Mouse (Mus musculus) adrenal gland, adult 2 months (tissue): ENCODE results near the gene Shbg. TPM values are rescaled to one million over a fixed set of nuclear protein-coding genes. Genes with fewer than 3 reads are reported as not detected.

Experiments
- microRNA-seq, 2 experiments: library from miRNA; unstranded; fragments of <30 nt; microRNA quantifications; one replicate each; pipeline ENCODE4 v1.2.0; 2021
- polyA plus RNA-seq: library from polyadenylated mRNA; depleted of rRNA; stranded (reverse); fragments of >200 nt; gene quantifications from 2 replicates; pipeline ENCODE4 v1.2.3, GENCODE M21; 2012; rRNA removed
- total RNA-seq, 2 experiments: library from RNA; stranded (reverse); gene quantifications; 2 replicates each; pipeline ENCODE4 v1.2.3; 2021

Gene Shbg
- total and polyA plus RNA-seq, 3 experiments: not detected

Small RNAs within 50 kb of the gene (microRNA-seq; reads per million reads assigned to microRNA genes)
- 2.2 to 4.1 reads per million in 2 experiments for gene Mir1934
- 0 reads per million in 2 experiments for gene Mir467f

Other genes with a start within 250 kb of the Shbg start
Only the 30 nearest of the 33 such genes appear.
- gene Naa38, start 222.4 kb downstream of the Shbg start, total RNA-seq: 100 to 1,000 TPM; 124 to 157 TPM
- 175 and 193 TPM in 2 replicates for gene Naa38, start 222.4 kb downstream of the Shbg start, polyA plus RNA-seq
- 10 to 100 TPM; 44.2 to 59.7 TPM for gene Cyb5d1, start 222.3 kb downstream of the Shbg start, total RNA-seq
- 10.7 and 11.8 TPM in 2 replicates for gene Cyb5d1, start 222.3 kb downstream of the Shbg start, polyA plus RNA-seq
- gene Tmem88, start 219.7 kb downstream of the Shbg start, total RNA-seq: 10 to 100 TPM; 10.8 to 16.0 TPM
- 86.3 and 94.7 TPM in 2 replicates for gene Tmem88, start 219.7 kb downstream of the Shbg start, polyA plus RNA-seq
- gene Kdm6b, start 204.2 kb downstream of the Shbg start, total RNA-seq: 10 to 100 TPM; 31.4 to 41.5 TPM
- 17.4 and 18.7 TPM in 2 replicates for gene Kdm6b, start 204.2 kb downstream of the Shbg start, polyA plus RNA-seq
- gene Dnah2, start 68.8 kb downstream of the Shbg start, total RNA-seq: under 1 TPM; 0.32 to 0.66 TPM
- 0.19 and 0.28 TPM in 2 replicates for gene Dnah2, start 68.8 kb downstream of the Shbg start, polyA plus RNA-seq
- under 1 TPM; 0.52 to 0.69 TPM for gene Efnb3, start 57.7 kb downstream of the Shbg start, total RNA-seq
- gene Efnb3, start 57.7 kb downstream of the Shbg start, polyA plus RNA-seq: 0.77 and 1.3 TPM in 2 replicates
- 10 to 100 TPM in 1 of 2 experiments, 1 to 10 TPM in 1; 8.4 to 12.0 TPM for gene Wrap53, start 37.6 kb downstream of the Shbg start, total RNA-seq
- 14.8 and 16.1 TPM in 2 replicates for gene Wrap53, start 37.6 kb downstream of the Shbg start, polyA plus RNA-seq
- 10 to 100 TPM; 59.6 to 67.5 TPM for gene Trp53, start 37.5 kb downstream of the Shbg start, total RNA-seq
- 78.9 and 85.0 TPM in 2 replicates for gene Trp53, start 37.5 kb downstream of the Shbg start, polyA plus RNA-seq
- 10 to 100 TPM; 34.9 to 40.2 TPM for gene Atp1b2, start 12.0 kb downstream of the Shbg start, total RNA-seq
- gene Atp1b2, start 12.0 kb downstream of the Shbg start, polyA plus RNA-seq: 28.3 and 31.5 TPM in 2 replicates
- 10 to 100 TPM in 1 of 2 experiments, 1 to 10 TPM in 1; 6.1 to 11.9 TPM for gene Sat2, start 4.1 kb upstream of the Shbg start, total RNA-seq
- 2.1 and 3.2 TPM in 2 replicates for gene Sat2, start 4.1 kb upstream of the Shbg start, polyA plus RNA-seq
- gene Fxr2, start 15.1 kb upstream of the Shbg start, total RNA-seq: 100 to 1,000 TPM in 1 of 2 experiments, 10 to 100 TPM in 1; 69.6 to 105 TPM
- 69.8 and 81.6 TPM in 2 replicates for gene Fxr2, start 15.1 kb upstream of the Shbg start, polyA plus RNA-seq
- not detected for gene Sox15, start 37.4 kb upstream of the Shbg start, total RNA-seq
- 0.24 TPM in 1 of 2 replicates, not detected in the other for gene Sox15, start 37.4 kb upstream of the Shbg start, polyA plus RNA-seq
- 100 to 1,000 TPM; 109 to 127 TPM for gene Mpdu1, start 44.7 kb upstream of the Shbg start, total RNA-seq
- gene Mpdu1, start 44.7 kb upstream of the Shbg start, polyA plus RNA-seq: 179 and 196 TPM in 2 replicates
- 10 to 100 TPM; 16.8 to 53.0 TPM for gene Cd68, start 48.2 kb upstream of the Shbg start, total RNA-seq
- gene Cd68, start 48.2 kb upstream of the Shbg start, polyA plus RNA-seq: 24.5 and 36.9 TPM in 2 replicates
- 100 to 1,000 TPM; 509 to 543 TPM for gene Eif4a1, start 54.5 kb upstream of the Shbg start, total RNA-seq
- gene Eif4a1, start 54.5 kb upstream of the Shbg start, polyA plus RNA-seq: 85.0 and 144 TPM in 2 replicates
- gene Senp3, start 64.2 kb upstream of the Shbg start, total RNA-seq: 10 to 100 TPM; 65.5 to 75.5 TPM
- gene Senp3, start 64.2 kb upstream of the Shbg start, polyA plus RNA-seq: 34.3 and 37.5 TPM in 2 replicates
- gene Tnfsf13, start 67.9 kb upstream of the Shbg start, total RNA-seq: 1 to 10 TPM; 1.6 to 2.4 TPM
- gene Tnfsf13, start 67.9 kb upstream of the Shbg start, polyA plus RNA-seq: 2.2 and 2.4 TPM in 2 replicates
- 10 to 100 TPM; 19.8 to 37.1 TPM for gene Tnfsf12, start 77.9 kb upstream of the Shbg start, total RNA-seq
- 44.7 and 57.4 TPM in 2 replicates for gene Tnfsf12, start 77.9 kb upstream of the Shbg start, polyA plus RNA-seq
- gene Tnfsfm13, start 78.2 kb upstream of the Shbg start, total RNA-seq: 1 to 10 TPM; 3.1 to 7.0 TPM
- gene Tnfsfm13, start 78.2 kb upstream of the Shbg start, polyA plus RNA-seq: 12.7 and 18.9 TPM in 2 replicates
- 10 to 100 TPM; 71.4 to 77.9 TPM for gene Polr2a, start 140.7 kb upstream of the Shbg start, total RNA-seq
- 20.6 and 38.3 TPM in 2 replicates for gene Polr2a, start 140.7 kb upstream of the Shbg start, polyA plus RNA-seq
- gene Slc35g3, start 144.1 kb upstream of the Shbg start, total RNA-seq: not detected
- gene Slc35g3, start 144.1 kb upstream of the Shbg start, polyA plus RNA-seq: not detected in 2 replicates
- gene Zbtb4, start 148.0 kb upstream of the Shbg start, total RNA-seq: 10 to 100 TPM; 47.3 to 74.8 TPM
- 66.0 and 73.6 TPM in 2 replicates for gene Zbtb4, start 148.0 kb upstream of the Shbg start, polyA plus RNA-seq
- gene Chrnb1, start 178.0 kb upstream of the Shbg start, total RNA-seq: 1 to 10 TPM; 1.7 to 3.1 TPM
- gene Chrnb1, start 178.0 kb upstream of the Shbg start, polyA plus RNA-seq: 2.7 and 3.0 TPM in 2 replicates
- gene Fgf11, start 184.0 kb upstream of the Shbg start, total RNA-seq: 10 to 100 TPM in 1 of 2 experiments, 1 to 10 TPM in 1; 4.6 to 12.8 TPM
- 6.0 and 13.4 TPM in 2 replicates for gene Fgf11, start 184.0 kb upstream of the Shbg start, polyA plus RNA-seq
- gene Tmem102, start 187.7 kb upstream of the Shbg start, total RNA-seq: 1 to 10 TPM in 1 of 2 experiments, under 1 TPM in 1; 0.23 to 1.1 TPM
- 0.81 and 0.94 TPM in 2 replicates for gene Tmem102, start 187.7 kb upstream of the Shbg start, polyA plus RNA-seq
- gene Gm39566, start 197.4 kb upstream of the Shbg start, total RNA-seq: not detected
- not detected in 2 replicates for gene Gm39566, start 197.4 kb upstream of the Shbg start, polyA plus RNA-seq
- not detected for gene Spem2, start 200.6 kb upstream of the Shbg start, total RNA-seq
- 0.09 TPM in 1 of 2 replicates, not detected in the other for gene Spem2, start 200.6 kb upstream of the Shbg start, polyA plus RNA-seq
- not detected for gene Spem1, start 204.3 kb upstream of the Shbg start, total RNA-seq
- not detected in 2 replicates for gene Spem1, start 204.3 kb upstream of the Shbg start, polyA plus RNA-seq
- gene Nlgn2, start 219.9 kb upstream of the Shbg start, total RNA-seq: 10 to 100 TPM; 14.6 to 21.8 TPM
- gene Nlgn2, start 219.9 kb upstream of the Shbg start, polyA plus RNA-seq: 55.0 and 58.6 TPM in 2 replicates
- 100 to 1,000 TPM; 139 to 173 TPM for gene Tmem256, start 220.6 kb upstream of the Shbg start, total RNA-seq
- 116 and 160 TPM in 2 replicates for gene Tmem256, start 220.6 kb upstream of the Shbg start, polyA plus RNA-seq